Mouse (Mus musculus) bone marrow, adult 2 months (tissue): ENCODE data around the gene Slc16a13. TPM values are rescaled to one million over a fixed set of nuclear protein-coding genes. Genes with fewer than 3 reads are reported as not detected.

Experiments used
- H3K27ac ChIP-seq: fragments of 200-500 bp; 2 replicates; pipeline ENCODE4 v1.5.1; 2012; ENCODE audit warnings: low read depth, mild to moderate bottlenecking, control low read depth, inconsistent platforms, low read length; ENCODE audit not compliant: control insufficient read depth, poor library complexity, insufficient read depth
- H3K4me1 ChIP-seq: fragments of 200-500 bp; 2 replicates; pipeline ENCODE4 v1.6.1; 2011; ENCODE audit warnings: low read length; ENCODE audit not compliant: control insufficient read depth, insufficient read depth
- H3K4me3 ChIP-seq: fragments of 200-500 bp; replicated peaks from 2 replicates; pipeline ENCODE3; 2011; ENCODE audit warnings: mild to moderate bottlenecking, low read depth, low read length, control low read depth; ENCODE audit not compliant: control insufficient read depth
- CTCF ChIP-seq: fragments of 200-500 bp; IDR thresholded peaks from 2 replicates; pipeline ENCODE4 v1.5.1; 2011; ENCODE audit warnings: low read length, control low read depth; ENCODE audit not compliant: control insufficient read depth, insufficient read depth
- POLR2A ChIP-seq: fragments of 200-500 bp; IDR thresholded peaks from 2 replicates; pipeline ENCODE4 v1.6.1; 2011; ENCODE audit warnings: low read depth, mild to moderate bottlenecking, control low read depth, low read length, borderline replicate concordance; ENCODE audit not compliant: control insufficient read depth
- WGBS: fragments of 180-500 bp; shearing (Covaris S2); methylation state at CpG from one replicate; pipeline ENCODE4 v1.1.7; 2018; 5-methylcytosine and 5-hydroxymethylcytosine counted together
- polyA plus RNA-seq: library from polyadenylated mRNA; stranded (reverse); fragments of >200 nt; gene quantifications from 2 replicates; pipeline ENCODE4 v1.2.4, GENCODE M21; 2011; ENCODE audit warnings: low replicate concordance; ENCODE audit not compliant: missing spikeins, insufficient read depth, insufficient read length

The Slc16a13 gene
- polyA plus RNA-seq, 1 experiment, result 0.60 TPM

DNA sequence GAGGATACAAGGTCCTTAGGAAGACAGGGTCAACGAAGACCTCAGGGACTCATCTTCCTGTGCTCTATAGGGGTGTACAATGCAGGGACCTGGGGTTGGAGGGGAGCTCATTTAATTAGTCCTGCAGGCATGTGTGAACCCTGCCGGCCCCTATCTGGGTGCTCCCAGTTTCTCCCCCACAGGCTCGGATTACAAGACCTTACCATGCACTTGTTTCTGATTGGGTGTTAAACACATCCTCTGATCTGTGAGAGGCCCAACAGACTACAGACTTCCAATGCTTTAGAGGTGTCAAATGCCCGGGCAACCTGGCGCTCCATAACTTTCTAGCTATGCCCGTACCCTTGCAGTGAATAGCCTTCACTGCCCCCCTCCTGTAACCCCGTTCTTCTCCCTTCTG lies 52.7 kb downstream of the Slc16a13 start:
- Histone ChIP-seq H3K4me1 (no peaks in the 10 kb centered on the region; the same call in 1 of the 2 replicates), H3K4me3 (no peak overlapping the region), H3K27ac (no peak overlapping the region)
- TF ChIP-seq POLR2A, result no peak
- no peak for TF ChIP-seq CTCF
- 82% methylated on average over 7 of the region's 7 CpGs for WGBS

Other genes with a start within 250 kb of the Slc16a13 start
- 42.5 and 60.6 TPM in 2 replicates for gene Ctdnep1, start 239.9 kb downstream of the Slc16a13 start, polyA plus RNA-seq
- gene Elp5, start 238.5 kb downstream of the Slc16a13 start, polyA plus RNA-seq, result 27.2 and 50.6 TPM in 2 replicates
- gene Gabarap, start 229.9 kb downstream of the Slc16a13 start, polyA plus RNA-seq, result 204 and 443 TPM in 2 replicates
- 26.8 and 72.4 TPM in 2 replicates for gene Phf23, start 225.3 kb downstream of the Slc16a13 start, polyA plus RNA-seq
- gene Dvl2, start 220.5 kb downstream of the Slc16a13 start, polyA plus RNA-seq, result 4.4 and 12.8 TPM in 2 replicates
- gene Acadvl, start 205.7 kb downstream of the Slc16a13 start, polyA plus RNA-seq, result 26.3 and 28.9 TPM in 2 replicates
- 5.4 and 19.4 TPM in 2 replicates for gene Dlg4, start 204.1 kb downstream of the Slc16a13 start, polyA plus RNA-seq
- gene Asgr1, start 167.0 kb downstream of the Slc16a13 start, polyA plus RNA-seq, result 1.4 and 3.5 TPM in 2 replicates
- 1.2 and 5.1 TPM in 2 replicates for gene Asgr2, start 128.4 kb downstream of the Slc16a13 start, polyA plus RNA-seq
- gene Mgl2, start 90.7 kb downstream of the Slc16a13 start, polyA plus RNA-seq, result 2.3 and 3.8 TPM in 2 replicates
- 6.4 and 15.1 TPM in 2 replicates for gene Clec10a, start 64.9 kb downstream of the Slc16a13 start, polyA plus RNA-seq
- gene Slc16a11, start 8.3 kb downstream of the Slc16a13 start, polyA plus RNA-seq, result 1.9 and 2.4 TPM in 2 replicates
- 1.4 and 2.2 TPM in 2 replicates for gene Bcl6b, start 8.7 kb upstream of the Slc16a13 start, polyA plus RNA-seq
- 67.2 and 107 TPM in 2 replicates for gene 0610010K14Rik, start 16.9 kb upstream of the Slc16a13 start, polyA plus RNA-seq
- 4.8 TPM in 1 of 2 replicates, not detected in the other for gene Gm21988, start 18.8 kb upstream of the Slc16a13 start, polyA plus RNA-seq
- 116 and 167 TPM in 2 replicates for gene Rnasek, start 18.8 kb upstream of the Slc16a13 start, polyA plus RNA-seq
- 46.3 and 82.5 TPM in 2 replicates for gene Alox12, start 34.3 kb upstream of the Slc16a13 start, polyA plus RNA-seq
- not detected in 2 replicates for gene Alox12e, start 101.6 kb upstream of the Slc16a13 start, polyA plus RNA-seq
- 2.0 and 3.5 TPM in 2 replicates for gene Alox15, start 131.0 kb upstream of the Slc16a13 start, polyA plus RNA-seq
- gene Pelp1, start 189.0 kb upstream of the Slc16a13 start, polyA plus RNA-seq, result 13.9 and 22.7 TPM in 2 replicates
- 201 and 438 TPM in 2 replicates for gene Arrb2, start 211.6 kb upstream of the Slc16a13 start, polyA plus RNA-seq
- gene Med11, start 230.9 kb upstream of the Slc16a13 start, polyA plus RNA-seq, result 8.3 and 16.1 TPM in 2 replicates
- 0.66 and 1.5 TPM in 2 replicates for gene Zmynd15, start 238.4 kb upstream of the Slc16a13 start, polyA plus RNA-seq
- gene Cxcl16, start 238.9 kb upstream of the Slc16a13 start, polyA plus RNA-seq, result 0.59 and 3.2 TPM in 2 replicates